Mouse (Mus musculus) subcutaneous adipose tissue, adult 2 months (tissue): ENCODE data around the gene Olfr15. TPM values are rescaled to one million over a fixed set of nuclear protein-coding genes. Genes with fewer than 3 reads are reported as not detected.

Source experiments
- polyA plus RNA-seq: library from polyadenylated mRNA; depleted of rRNA; stranded (reverse); fragments of >200 nt; gene quantifications from 2 replicates; pipeline ENCODE4 v1.2.3, GENCODE M21; 2012; ENCODE audit warnings: low replicate concordance; rRNA removed

Olfr15 gene
- polyA plus RNA-seq, result not detected in 2 replicates

GRCm38 (mm10) chr16:3830588-3831109 is at the start of gene Olfr15:
Gene Olfr15 (plus strand): TSS chr16:3830878.

GRCm38 (mm10) chr16:3846711-3847518 is 16.2 kb downstream of the Olfr15 start, which contains the start of gene Zfp174:
Gene Zfp174 (plus strand): TSS chr16:3847268.

GRCm38 (mm10) chr16:3872216-3873047 is 41.8 kb downstream of the Olfr15 start, which contains the start of gene Naa60:
Gene Naa60 (plus strand): TSS chr16:3872375.

GRCm38 (mm10) chr16:3884201-3885064 is 53.8 kb downstream of the Olfr15 start, which contains the start of the genes Zfp597 and Gm20695:
Gene Zfp597 (minus strand): TSS chr16:3884561.
Gene Gm20695 (plus strand): TSS chr16:3884648.

Other genes starting within 250 kb of the Olfr15 start
- gene Olfr161, start 239.8 kb upstream of the Olfr15 start, polyA plus RNA-seq, result not detected in 2 replicates
- 0.14 and 0.45 TPM in 2 replicates for gene Mefv, start 112.8 kb upstream of the Olfr15 start, polyA plus RNA-seq
- gene Zfp263, start 86.8 kb upstream of the Olfr15 start, polyA plus RNA-seq, result 6.2 and 12.8 TPM in 2 replicates
- 1.7 TPM in 2 replicates for gene Zfp174, start 16.4 kb downstream of the Olfr15 start, polyA plus RNA-seq
- gene Naa60, start 41.5 kb downstream of the Olfr15 start, polyA plus RNA-seq, result 74.6 and 92.9 TPM in 2 replicates
- gene Zfp597, start 53.7 kb downstream of the Olfr15 start, polyA plus RNA-seq, result 2.4 and 3.6 TPM in 2 replicates
- gene Gm20695, start 53.8 kb downstream of the Olfr15 start, polyA plus RNA-seq, result 0.29 TPM in 1 of 2 replicates, not detected in the other
- 7.1 and 7.5 TPM in 2 replicates for gene 1700037C18Rik, start 77.8 kb downstream of the Olfr15 start, polyA plus RNA-seq
- 3.5 and 9.6 TPM in 2 replicates for gene Cluap1, start 77.9 kb downstream of the Olfr15 start, polyA plus RNA-seq
- 2.2 and 4.0 TPM in 2 replicates for gene Nlrc3, start 145.8 kb downstream of the Olfr15 start, polyA plus RNA-seq
- 12.5 and 29.1 TPM in 2 replicates for gene Slx4, start 172.9 kb downstream of the Olfr15 start, polyA plus RNA-seq
- 0.06 TPM in 2 replicates for gene Dnase1, start 206.1 kb downstream of the Olfr15 start, polyA plus RNA-seq
- gene Trap1, start 246.9 kb downstream of the Olfr15 start, polyA plus RNA-seq, result 141 and 173 TPM in 2 replicates